Mouse (Mus musculus) spleen, postnatal 10 days (tissue): Measurements from ENCODE around the gene Sumo1.
"Not testable (repeated sequence)": the region's sequence is repeated elsewhere in the genome, so short reads cannot be mapped to it uniquely, and the experiment has no call there.

ENCODE experiments used
- DNase-seq, 2 experiments: peaks; one replicate each; pipeline ENCODE4 v3.0.0; 2021 to 2022; ENCODE audit warnings: low spot score in 2 of 2

Gene Sumo1

GRCm38 (mm10) chr1:59670641-59671168, at the start of gene Sumo1:
TSS of gene Sumo1 (minus strand) at chr1:59670834.
- DNase-seq, result peak; percentile 80 to 89

DNA sequence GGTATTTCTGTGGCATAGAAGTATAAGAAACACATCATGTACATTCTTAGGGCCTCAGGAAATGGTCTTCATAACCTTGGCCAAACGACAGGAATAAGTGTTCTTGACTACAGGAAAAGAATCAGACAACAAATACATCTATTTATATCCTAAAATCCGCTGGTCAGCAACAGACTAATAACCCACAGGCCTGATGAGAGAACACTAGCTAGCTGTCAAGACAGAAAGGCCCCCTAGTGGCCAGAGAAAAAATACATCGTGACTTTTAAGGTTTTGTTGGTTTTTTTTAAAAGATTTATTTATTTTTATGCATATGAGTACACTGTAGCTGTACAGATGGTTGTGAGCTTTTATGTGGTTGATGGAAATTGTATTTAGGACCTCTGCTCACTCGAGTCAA, 49.3 kb upstream of the Sumo1 start:
- peak in 1 of 2 experiments; percentile 30 for DNase-seq

- DNase-seq, result peak in 1 of 2 experiments; percentile 18
Measured at GRCm38 (mm10) chr1:59701766-59702165, 31.1 kb upstream of the Sumo1 start.

- DNase-seq, result no peak
Measured at GRCm38 (mm10) chr1:59698207-59698606, 27.6 kb upstream of the Sumo1 start.

DNA sequence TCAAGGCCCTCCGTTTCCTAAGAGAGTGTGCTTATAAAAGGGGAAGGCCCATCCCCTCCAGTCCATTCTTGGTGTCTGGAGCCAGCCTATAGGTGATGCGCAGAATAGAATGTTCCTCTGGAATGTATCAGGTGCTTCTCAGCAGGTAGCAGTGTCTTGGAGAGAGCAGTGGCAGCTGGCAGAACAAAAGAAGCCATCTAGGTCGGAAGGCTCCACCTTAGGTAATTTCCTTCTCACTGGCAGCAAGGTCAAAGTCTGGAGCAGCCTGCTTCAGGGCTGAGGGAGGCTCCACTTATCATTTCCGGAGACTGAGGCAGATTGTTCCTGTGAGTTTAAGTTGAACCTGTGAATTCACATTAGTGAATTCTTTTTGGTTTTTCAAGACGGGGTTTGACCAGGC, 27.1 kb upstream of the Sumo1 start:
- DNase-seq, result no peak

DNA sequence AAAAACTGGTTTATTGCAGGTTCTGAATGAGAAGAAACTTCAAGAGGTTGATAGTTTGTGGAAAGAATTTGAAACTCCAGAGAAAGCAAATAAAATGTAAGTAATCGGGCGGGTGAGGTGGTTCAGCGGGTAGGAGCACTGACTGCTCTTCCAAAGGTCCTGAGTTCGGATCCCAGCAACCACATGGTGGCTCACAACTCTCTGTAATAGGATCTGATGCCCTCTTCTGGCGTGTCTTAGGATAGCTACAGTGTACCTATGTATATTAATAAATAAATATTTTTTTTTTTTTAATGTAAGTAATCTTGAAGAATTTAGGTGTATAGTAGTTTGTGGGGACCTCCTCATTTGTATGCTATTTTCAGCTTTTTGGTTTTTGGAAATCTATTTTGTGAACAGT, 19.8 kb upstream of the Sumo1 start:
- no peak for DNase-seq

DNA sequence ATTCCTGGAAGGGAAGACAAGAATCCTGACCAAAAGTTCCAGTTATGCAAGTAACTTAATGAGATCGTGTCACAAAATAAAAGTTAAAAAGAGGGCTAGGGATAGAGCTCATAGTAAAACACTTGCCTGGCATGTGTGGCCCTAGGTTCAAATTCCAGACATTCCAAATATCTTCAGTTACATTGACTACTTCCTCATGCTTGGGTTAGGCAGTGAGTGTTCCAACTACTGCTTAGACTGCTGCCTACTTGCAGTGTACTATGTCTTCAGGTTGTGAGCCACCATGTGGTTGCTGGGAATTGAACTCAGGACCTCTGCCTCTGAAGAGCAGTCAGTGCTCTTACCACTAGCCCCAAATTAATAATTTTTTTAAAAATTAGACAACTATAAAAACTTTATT, 16.9 kb upstream of the Sumo1 start:
- no peak for DNase-seq

DNA sequence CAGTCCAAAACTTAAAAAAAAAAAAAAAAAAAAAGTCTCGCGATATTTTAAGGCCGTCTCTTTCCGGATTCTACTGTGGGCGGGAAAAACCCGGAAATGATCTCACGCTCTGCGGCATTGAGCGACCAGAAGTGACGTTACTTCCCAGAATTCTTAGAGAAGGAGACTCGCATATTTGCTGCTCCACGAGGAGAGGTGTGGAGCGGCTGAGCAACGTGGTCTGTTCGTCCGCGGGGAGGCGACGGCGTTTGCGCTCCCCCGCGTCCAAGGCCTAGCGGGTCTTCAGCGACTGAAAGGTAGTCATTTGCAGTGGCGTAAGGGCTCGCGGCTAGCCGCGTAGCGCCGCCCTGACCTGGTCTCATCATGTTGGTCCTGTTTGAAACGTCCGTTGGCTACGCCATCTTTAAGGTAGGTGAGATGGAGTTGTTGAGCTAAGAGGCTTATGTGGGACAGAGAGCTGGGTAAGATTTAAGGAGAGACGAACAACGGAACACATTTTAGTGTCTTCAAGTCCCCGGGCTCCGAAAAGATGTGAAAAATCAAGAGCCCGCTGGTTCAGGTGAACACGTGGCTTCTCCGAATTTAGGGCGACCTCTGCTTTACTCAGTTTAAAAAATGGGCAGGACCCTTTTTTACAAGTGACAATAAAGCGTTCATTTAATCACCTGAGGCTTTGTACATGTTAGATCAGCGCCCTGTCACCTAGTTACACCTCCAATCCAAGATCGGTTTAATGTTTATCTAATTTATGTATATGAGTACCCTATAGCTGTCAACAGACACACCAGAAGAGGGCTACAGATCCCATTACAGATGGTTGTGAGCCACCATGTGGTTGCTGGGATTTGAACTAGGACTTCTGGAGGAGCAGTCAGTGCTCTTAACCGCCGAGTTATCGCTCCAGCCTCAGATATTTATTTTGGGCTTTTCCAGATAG, 14.5 kb upstream of the Sumo1 start, which contains the start of gene Nop58:
Gene Nop58 (plus strand): TSS at position 153 of the 937 bp plus-strand sequence.
- DNase-seq, result peak; percentile 68 to 88

- peak; percentile 42 to 49 for DNase-seq
Measured at GRCm38 (mm10) chr1:59683926-59684818, 13.5 kb upstream of the Sumo1 start.

DNA sequence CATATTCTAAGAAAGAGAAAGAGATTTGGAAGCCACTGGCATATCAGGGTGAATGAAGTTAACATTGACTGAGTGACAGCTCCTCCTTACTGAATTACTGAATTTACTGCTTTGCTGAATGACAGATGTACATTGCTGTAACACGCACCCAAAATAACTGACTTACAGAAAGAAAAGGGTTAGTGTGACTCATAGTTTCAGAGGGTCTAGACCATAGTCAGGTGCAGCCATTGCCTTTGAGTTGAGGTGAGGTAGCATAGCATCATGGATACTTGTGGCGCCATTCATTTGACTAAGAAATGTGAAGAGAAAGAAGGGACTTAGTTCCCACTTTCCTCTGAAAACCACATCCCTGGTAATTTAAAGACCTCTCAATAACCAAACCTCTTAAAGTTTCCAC, 3.0 kb upstream of the Sumo1 start:
- DNase-seq, result no peak

GRCm38 (mm10) chr1:59669962-59670630, 538 bp downstream of the Sumo1 start:
- peak; percentile 53 to 57 for DNase-seq

- DNase-seq, result no peak
Measured at GRCm38 (mm10) chr1:59668871-59669270, 1.8 kb downstream of the Sumo1 start.

- DNase-seq, result no peak
Measured at GRCm38 (mm10) chr1:59663456-59664135, 7.0 kb downstream of the Sumo1 start.

- no peak for DNase-seq
Measured at GRCm38 (mm10) chr1:59656244-59657171, 14.1 kb downstream of the Sumo1 start.

- no peak for DNase-seq
Measured at GRCm38 (mm10) chr1:59653243-59653911, 17.3 kb downstream of the Sumo1 start.

DNA sequence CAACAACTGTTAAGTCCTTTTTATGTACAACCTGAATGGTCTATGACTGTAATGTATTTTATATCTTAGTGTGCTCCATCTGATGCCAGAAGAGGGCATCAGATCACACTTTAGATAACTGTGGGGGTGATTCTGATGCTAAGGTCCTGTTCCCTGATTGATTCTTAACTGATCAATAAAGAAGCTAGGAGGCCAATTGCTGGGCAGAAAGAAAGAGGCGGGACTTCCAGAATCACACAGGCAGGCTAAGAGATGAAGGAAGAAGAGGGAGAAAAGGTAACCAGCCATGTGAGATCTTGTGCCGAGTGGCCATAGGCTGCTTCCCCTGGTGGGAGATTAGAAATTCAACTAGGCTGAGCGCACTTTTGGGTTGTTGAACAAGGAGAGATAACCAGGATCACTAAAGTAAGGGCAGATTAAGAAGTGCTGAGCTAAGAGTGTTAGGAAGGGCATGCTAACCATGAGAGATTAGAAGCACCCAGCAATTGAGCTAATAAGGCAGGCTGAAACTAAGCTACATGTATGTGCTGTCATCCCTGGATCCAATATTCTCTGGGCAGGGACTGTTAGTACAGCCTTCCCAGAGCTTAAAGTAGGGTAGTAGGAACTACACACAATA, 19.3 kb downstream of the Sumo1 start:
- DNase-seq, result no peak

DNA sequence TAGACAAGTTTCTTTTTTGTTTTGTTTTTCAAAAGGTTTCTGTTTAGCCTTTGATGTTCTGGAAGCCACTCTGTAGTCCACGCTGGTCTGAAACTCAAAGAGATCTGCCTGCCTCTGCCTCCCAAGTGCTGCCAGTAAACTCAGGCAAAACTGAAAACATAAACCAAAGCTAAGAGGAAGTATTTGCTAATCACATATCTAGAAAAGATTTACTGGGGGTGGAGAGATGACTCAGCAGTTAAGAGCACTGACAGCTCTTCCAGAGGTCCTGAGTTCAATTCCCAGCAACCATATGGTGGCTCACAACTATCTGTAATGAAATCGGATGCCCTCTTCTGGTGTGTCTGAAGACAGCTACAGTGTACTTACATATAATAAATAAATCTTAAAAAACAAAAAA, 24.1 kb downstream of the Sumo1 start:
- not testable (repeated sequence) for DNase-seq

GRCm38 (mm10) chr1:59642488-59642887, 28.1 kb downstream of the Sumo1 start:
- no peak for DNase-seq

DNA sequence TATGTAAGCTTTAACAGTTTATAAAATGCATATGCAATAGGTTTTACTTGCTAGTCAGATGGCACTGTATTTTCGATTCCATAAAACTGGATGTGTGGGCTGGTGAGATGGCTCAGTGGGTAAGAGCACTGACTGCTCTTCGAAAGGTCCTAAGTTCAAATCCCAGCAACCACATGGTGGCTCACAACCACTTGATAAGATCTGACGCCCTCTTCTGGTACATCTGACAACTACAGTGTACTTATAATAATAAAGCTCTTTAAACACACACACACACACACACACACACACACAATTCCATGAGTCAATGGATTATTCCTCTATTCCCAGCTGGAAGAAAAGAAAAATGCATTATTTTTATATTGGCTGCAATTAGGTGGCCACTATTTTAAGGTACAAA, 32.3 kb downstream of the Sumo1 start:
- DNase-seq, result no peak
